Mouse (Mus musculus) spleen, adult 2 months (tissue): ENCODE data around the gene Wfdc21.

Source experiments
- CTCF ChIP-seq: fragments of 200-500 bp; IDR thresholded peaks from 2 replicates; pipeline ENCODE4 v1.5.1; 2011; ENCODE audit warnings: mild to moderate bottlenecking, inconsistent platforms; ENCODE audit not compliant: insufficient read depth, insufficient read length, insufficient replicate concordance; ENCODE audit errors: extremely low read depth
- POLR2A ChIP-seq: fragments of 200-500 bp; IDR thresholded peaks from 2 replicates; pipeline ENCODE4 v1.6.1; 2011; ENCODE audit warnings: low read depth, low read length, inconsistent platforms

DNA sequence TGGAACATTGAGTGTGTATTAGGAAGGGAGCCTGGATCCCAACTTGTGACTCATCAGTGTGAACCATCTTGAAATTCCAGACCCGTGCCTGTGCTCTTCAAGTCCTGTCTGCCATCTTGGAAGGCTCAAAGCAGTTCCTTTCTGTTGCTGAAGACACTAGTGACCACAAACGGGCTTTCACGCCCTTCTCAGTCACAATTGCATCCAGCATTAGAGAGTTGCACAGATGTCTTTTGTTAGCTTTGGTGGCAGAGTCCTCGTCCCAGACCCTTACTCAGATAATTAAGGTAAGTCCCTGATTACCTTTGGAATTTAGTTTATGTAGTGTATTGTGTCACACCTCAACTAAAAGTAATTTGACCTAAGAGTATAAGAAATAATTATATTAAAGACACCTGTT lies 22.2 kb downstream of the Wfdc21 start:
- TF ChIP-seq CTCF (no peak), POLR2A (no peak)
